Mouse (Mus musculus) forebrain, embryonic 15.5 days (tissue): ENCODE results near the gene Cryaa. TPM values are rescaled to one million over a fixed set of nuclear protein-coding genes. Genes with fewer than 3 reads are reported as not detected.

Source experiments
- ATAC-seq: fragments of 200-750 bp; cut with Nextera tagmentation; replicated peaks from 2 replicates; pipeline ENCODE4 v1.8.0; 2017; ENCODE audit warnings: mild to moderate bottlenecking, moderate TSS enrichment, moderate library complexity
- H3K27ac ChIP-seq: fragments of 300-500 bp; sonication (generic); replicated peaks from 2 replicates; pipeline ENCODE4 v1.5.1; 2015; ENCODE audit warnings: mild to moderate bottlenecking, inconsistent platforms
- H3K27me3 ChIP-seq: fragments of 300-500 bp; sonication (generic); 2 replicates; pipeline ENCODE4 v1.6.1; 2015; ENCODE audit warnings: inconsistent platforms
- H3K36me3 ChIP-seq: fragments of 300-500 bp; sonication (generic); 2 replicates; pipeline ENCODE4 v1.6.1; 2015; ENCODE audit warnings: mild to moderate bottlenecking, inconsistent platforms
- H3K4me1 ChIP-seq: fragments of 300-500 bp; sonication (generic); 2 replicates; pipeline ENCODE4 v1.6.1; 2015; ENCODE audit warnings: inconsistent platforms
- H3K4me2 ChIP-seq: fragments of 300-500 bp; sonication (generic); replicated peaks from 2 replicates; pipeline ENCODE4 v1.6.1; 2015; ENCODE audit warnings: mild to moderate bottlenecking, inconsistent platforms
- H3K4me3 ChIP-seq: fragments of 300-500 bp; sonication (generic); 2 replicates; pipeline ENCODE4 v1.5.1; 2015; ENCODE audit warnings: mild to moderate bottlenecking, inconsistent platforms
- H3K9ac ChIP-seq: fragments of 300-500 bp; sonication (generic); replicated peaks from 2 replicates; pipeline ENCODE4 v1.6.1; 2015; ENCODE audit warnings: mild to moderate bottlenecking, inconsistent platforms
- H3K9me3 ChIP-seq: fragments of 300-500 bp; sonication (generic); 2 replicates; pipeline ENCODE4 v1.6.1; 2016; ENCODE audit warnings: inconsistent platforms
- WGBS: fragments of 180-500 bp; shearing (Covaris S2); methylation state at CpG from one replicate; pipeline ENCODE4 v1.1.7; 2015; ENCODE audit warnings: mixed read lengths; 5-methylcytosine and 5-hydroxymethylcytosine counted together
- polyA plus RNA-seq: library from polyadenylated mRNA; unstranded; fragments of >200 nt; fragmentation: Nextera tagmentation; extraction: Ambion mirVana; gene quantifications from 2 replicates; pipeline ENCODE4 v1.2.1, GENCODE M21; 2015

The Cryaa gene
- polyA plus RNA-seq, 1 experiment from 2014 or later, result not detected

GRCm38 (mm10) chr17:31721637-31722036 lies 44.0 kb downstream of the Cryaa start:
- H3K4me3 ChIP-seq, result no peak overlapping the region
- peaks cover 8% of the 10 kb centered on the region; the same call in 1 of the 2 replicates for H3K4me1 ChIP-seq
- H3K27me3 ChIP-seq, result no peaks in the 10 kb centered on the region
- H3K27ac ChIP-seq, result no peak overlapping the region
- no peak overlapping the region for H3K9ac ChIP-seq
- H3K4me2 ChIP-seq, result no peak overlapping the region
- no peaks in the 10 kb centered on the region for H3K9me3 ChIP-seq
- WGBS, result 73% methylated on average over 6 of the region's 6 CpGs
- H3K36me3 ChIP-seq, result no peaks in the 10 kb centered on the region
- ATAC-seq, result no peak

- Histone ChIP-seq H3K4me2 (no peak overlapping the region), H3K4me3 (no peak overlapping the region), H3K27me3 (no peaks in the 10 kb centered on the region), H3K9me3 (no peaks in the 10 kb centered on the region), H3K27ac (no peak overlapping the region), H3K36me3 (no peaks in the 10 kb centered on the region), H3K4me1 (peaks cover 17% of the 10 kb centered on the region), H3K9ac (no peak overlapping the region)
- ATAC-seq, result no peak
- 12% methylated on average over 6 of the region's 6 CpGs for WGBS
Measured at GRCm38 (mm10) chr17:31725366-31725765, 47.8 kb downstream of the Cryaa start.

GRCm38 (mm10) chr17:31726216-31726615 lies 48.6 kb downstream of the Cryaa start:
- Histone ChIP-seq H3K36me3 (no peaks in the 10 kb centered on the region), H3K27me3 (no peaks in the 10 kb centered on the region), H3K4me2 (no peak overlapping the region), H3K27ac (no peak overlapping the region), H3K9ac (no peak overlapping the region), H3K4me1 (peaks cover 17% of the 10 kb centered on the region), H3K4me3 (no peak overlapping the region), H3K9me3 (no peaks in the 10 kb centered on the region)
- ATAC-seq, result no peak
- WGBS, result 94% methylated on average over 5 of the region's 5 CpGs

- H3K4me2 ChIP-seq, result no peak overlapping the region
- WGBS, result 40% methylated on average over 4 of the region's 4 CpGs
- no peaks in the 10 kb centered on the region for H3K36me3 ChIP-seq
- H3K4me3 ChIP-seq, result no peak overlapping the region
- H3K27me3 ChIP-seq, result no peaks in the 10 kb centered on the region
- no peak overlapping the region for H3K27ac ChIP-seq
- peaks cover 10% of the 10 kb centered on the region for H3K4me1 ChIP-seq
- H3K9me3 ChIP-seq, result no peaks in the 10 kb centered on the region
- no peak for ATAC-seq
- H3K9ac ChIP-seq, result no peak overlapping the region
Measured at GRCm38 (mm10) chr17:31727230-31727629, 49.6 kb downstream of the Cryaa start.

GRCm38 (mm10) chr17:31728043-31728442 lies 50.4 kb downstream of the Cryaa start:
- Histone ChIP-seq H3K9me3 (no peaks in the 10 kb centered on the region), H3K4me2 (no peak overlapping the region), H3K9ac (no peak overlapping the region), H3K4me1 (peaks cover 10% of the 10 kb centered on the region), H3K27me3 (no peaks in the 10 kb centered on the region), H3K4me3 (no peak overlapping the region), H3K36me3 (no peaks in the 10 kb centered on the region), H3K27ac (no peak overlapping the region)
- 75% methylated on average over 4 of the region's 4 CpGs for WGBS
- no peak for ATAC-seq

- H3K27me3 ChIP-seq, result no peaks in the 10 kb centered on the region
- no peak for ATAC-seq
- H3K9ac ChIP-seq, result no peak overlapping the region
- no peak overlapping the region for H3K27ac ChIP-seq
- 71% methylated on average over 7 of the region's 7 CpGs for WGBS
- H3K4me1 ChIP-seq, result peaks cover 10% of the 10 kb centered on the region
- H3K9me3 ChIP-seq, result no peaks in the 10 kb centered on the region
- no peak overlapping the region for H3K4me2 ChIP-seq
- no peaks in the 10 kb centered on the region for H3K36me3 ChIP-seq
- no peak overlapping the region for H3K4me3 ChIP-seq
Measured at GRCm38 (mm10) chr17:31728968-31729501, 51.4 kb downstream of the Cryaa start.

- H3K27me3 ChIP-seq, result no peaks in the 10 kb centered on the region
- no peak overlapping the region for H3K4me3 ChIP-seq
- 52% methylated on average over 6 of the region's 6 CpGs for WGBS
- no peak for ATAC-seq
- no peak overlapping the region for H3K27ac ChIP-seq
- H3K4me2 ChIP-seq, result no peak overlapping the region
- peaks cover 10% of the 10 kb centered on the region for H3K4me1 ChIP-seq
- no peaks in the 10 kb centered on the region for H3K36me3 ChIP-seq
- no peak overlapping the region for H3K9ac ChIP-seq
- H3K9me3 ChIP-seq, result no peaks in the 10 kb centered on the region
Measured at GRCm38 (mm10) chr17:31731038-31731437, 53.4 kb downstream of the Cryaa start.

Other genes starting within 250 kb of the Cryaa start
- 40.3 and 41.5 TPM in 2 replicates for gene Wdr4, start 157.8 kb upstream of the Cryaa start, polyA plus RNA-seq
- gene Ndufv3, start 157.7 kb upstream of the Cryaa start, polyA plus RNA-seq, result 334 and 349 TPM in 2 replicates
- gene Pknox1, start 113.1 kb upstream of the Cryaa start, polyA plus RNA-seq, result 31.3 and 33.2 TPM in 2 replicates
- 9.8 and 10.6 TPM in 2 replicates for gene Cbs, start 40.6 kb upstream of the Cryaa start, polyA plus RNA-seq
- gene U2af1, start 18.9 kb upstream of the Cryaa start, polyA plus RNA-seq, result 270 and 280 TPM in 2 replicates
- gene Sik1, start 178.0 kb downstream of the Cryaa start, polyA plus RNA-seq, result 17.3 and 24.5 TPM in 2 replicates